Mouse (Mus musculus) A20 (cell line): ENCODE measurements at regions not wholly inside any gene's neighbourhood (a gene's known extent, or its start where the extent isn't known, plus 50 kb on each side); places are given as distances from the start of the nearest gene placed in this dataset.
A peak's percentile ranks its signal among the peaks of the same experiment; 100 is the strongest.

Experiments
- DNase-seq: peaks from one replicate; pipeline ENCODE4 v3.0.0-alpha.2; 2011; ENCODE audit warnings: low read depth, low spot score

DNA sequence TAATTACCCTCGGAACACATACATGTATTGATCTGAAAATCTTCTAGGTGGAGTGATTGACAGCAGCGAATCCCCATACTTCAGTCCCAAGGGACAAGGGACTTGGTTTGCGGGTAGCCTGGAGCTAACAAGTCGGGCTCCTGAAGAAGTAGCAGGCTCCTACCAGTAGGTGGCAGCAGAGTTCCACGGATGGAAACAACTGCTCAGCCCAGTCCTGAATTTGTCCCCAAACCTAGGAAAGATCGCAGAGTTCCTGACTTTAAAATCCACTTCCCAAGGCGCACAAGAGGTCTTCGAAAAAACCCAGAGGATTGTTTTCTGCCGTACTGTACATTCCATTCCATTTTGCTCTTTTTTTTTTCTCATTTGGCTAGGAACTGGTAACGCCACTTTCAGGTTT, 169.4 kb downstream of the Arrdc4 start:
- peak; percentile 65 for DNase-seq

DNA sequence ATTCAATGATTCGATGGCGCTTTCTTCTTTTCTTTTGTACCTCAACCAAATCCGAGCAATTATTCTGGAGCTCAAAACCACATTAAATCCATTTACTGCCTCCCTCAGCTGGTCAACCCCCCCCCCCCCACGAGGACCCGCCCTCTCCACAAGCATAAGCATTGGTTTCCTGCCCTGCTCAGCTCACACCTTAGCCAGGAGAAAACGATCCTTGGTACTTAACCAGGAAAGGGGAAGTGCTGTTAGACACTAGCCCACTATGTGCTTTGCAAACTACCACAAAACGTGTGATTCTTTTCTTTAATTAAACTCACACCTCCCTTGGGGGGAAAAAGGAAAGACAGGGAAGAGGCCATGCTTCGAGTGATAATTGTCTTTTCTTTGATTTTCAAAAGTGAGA, 169.8 kb downstream of the Arrdc4 start:
- no peak for DNase-seq

DNA sequence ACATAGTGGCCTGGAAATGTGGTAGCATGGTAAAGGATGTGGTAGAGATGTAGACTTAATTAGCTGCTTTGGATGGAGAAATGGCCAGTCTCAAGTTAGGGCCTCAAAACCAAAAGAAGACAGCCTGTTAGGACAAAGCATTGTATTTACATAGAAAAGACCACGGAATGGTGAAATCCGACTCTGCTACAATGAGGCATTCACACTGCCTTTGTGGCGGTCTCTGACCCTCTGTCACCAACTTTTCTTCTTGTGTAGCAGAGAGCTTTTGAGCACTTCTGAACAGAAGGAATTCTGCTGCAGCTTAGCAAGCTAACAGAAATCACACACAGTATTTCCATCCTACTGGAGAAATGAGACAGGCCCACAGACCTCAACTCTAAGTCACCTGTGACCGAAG, 177.7 kb downstream of the Arrdc4 start:
- no peak for DNase-seq

DNA sequence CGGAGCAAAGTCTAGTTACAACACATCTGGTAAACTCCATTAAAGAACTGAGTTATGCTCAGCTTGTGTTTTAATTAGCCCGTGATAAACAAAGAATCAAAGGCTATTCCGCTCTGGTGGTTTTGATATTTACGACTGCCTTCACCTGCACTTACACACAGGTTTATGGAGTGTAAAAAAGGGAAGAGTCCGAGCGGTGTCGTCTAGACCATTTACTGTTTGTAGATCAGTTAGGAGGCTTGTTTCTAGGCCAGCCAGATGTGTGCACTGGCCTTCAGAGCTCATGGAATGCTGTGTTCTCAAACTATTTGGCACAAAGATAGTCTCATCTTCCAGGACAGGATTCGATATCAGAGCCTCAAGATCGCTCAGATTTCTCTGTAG, 180.9 kb downstream of the Arrdc4 start:
- DNase-seq, result no peak

DNA sequence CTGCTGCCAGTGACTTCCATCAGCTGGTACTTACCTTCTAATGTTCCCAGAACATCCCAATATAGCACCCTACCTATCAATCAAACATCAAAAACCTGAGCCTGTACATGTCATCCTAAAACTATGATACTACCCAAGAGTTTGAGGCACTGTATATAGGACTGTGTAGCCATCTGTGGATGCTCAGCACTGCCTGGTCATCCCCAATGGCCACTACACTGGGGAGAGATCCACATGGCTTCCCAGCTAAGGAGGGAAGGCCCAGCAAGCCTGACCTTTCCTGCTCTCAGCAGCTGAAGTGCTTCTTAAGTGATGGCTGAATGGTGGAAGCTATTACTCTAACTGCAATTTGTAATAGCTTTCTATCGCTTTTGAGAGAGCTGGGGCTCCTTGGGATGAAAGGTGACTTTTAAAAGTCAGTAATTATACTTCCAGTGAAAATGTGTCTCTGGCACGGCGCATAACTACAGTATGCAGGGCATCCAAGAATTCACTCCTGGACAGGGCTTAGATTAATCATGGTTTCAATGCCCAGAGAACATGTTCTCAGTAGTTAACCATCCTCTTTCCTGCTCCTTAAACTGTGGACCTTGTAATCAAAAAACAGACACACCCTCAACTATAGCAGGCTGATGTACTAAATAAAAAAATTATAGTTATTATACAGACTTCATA, 181.5 kb downstream of the Arrdc4 start:
- DNase-seq, result no peak

DNA sequence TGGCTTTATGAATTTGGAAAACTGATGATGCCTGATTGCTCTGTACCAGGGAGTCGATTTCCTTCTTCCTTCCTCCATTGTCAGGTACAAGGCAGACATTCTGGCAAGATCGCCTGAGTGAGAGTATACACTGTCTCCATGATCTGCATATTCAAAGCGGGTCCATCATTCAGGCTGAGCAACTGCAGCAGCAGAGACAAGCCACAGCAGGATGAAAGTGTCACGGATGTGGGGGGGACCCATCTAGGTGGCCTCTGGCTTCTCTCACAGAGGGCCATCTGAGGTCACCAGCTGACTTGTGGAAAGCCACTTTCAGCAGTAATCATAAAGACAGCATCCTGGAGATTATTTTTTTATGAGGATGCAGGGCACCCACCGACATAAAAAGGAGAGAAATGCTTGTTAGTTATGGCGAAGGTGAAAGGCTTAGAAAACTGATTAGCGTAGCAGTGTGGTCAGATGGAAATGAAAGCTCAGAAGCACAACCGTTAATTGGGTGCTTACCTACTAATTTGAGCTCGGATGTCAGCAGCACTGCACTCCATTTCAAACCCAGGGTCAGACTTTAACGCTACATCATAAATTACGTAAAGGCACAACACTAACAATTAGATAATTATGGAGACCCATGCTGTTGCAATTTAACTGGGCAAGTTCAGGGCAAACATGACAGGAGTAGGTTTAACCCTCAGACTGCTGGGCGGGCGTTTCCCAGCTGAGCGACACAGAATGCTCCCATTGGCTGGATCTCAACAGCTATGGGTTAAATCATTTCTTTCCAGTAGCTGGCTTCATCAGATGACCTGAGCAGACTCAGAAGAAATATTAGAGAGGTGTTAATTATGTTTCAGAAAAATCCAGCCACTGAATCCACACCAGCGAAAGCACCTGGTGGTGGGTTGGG, 189.3 kb downstream of the Arrdc4 start:
- no peak for DNase-seq

DNA sequence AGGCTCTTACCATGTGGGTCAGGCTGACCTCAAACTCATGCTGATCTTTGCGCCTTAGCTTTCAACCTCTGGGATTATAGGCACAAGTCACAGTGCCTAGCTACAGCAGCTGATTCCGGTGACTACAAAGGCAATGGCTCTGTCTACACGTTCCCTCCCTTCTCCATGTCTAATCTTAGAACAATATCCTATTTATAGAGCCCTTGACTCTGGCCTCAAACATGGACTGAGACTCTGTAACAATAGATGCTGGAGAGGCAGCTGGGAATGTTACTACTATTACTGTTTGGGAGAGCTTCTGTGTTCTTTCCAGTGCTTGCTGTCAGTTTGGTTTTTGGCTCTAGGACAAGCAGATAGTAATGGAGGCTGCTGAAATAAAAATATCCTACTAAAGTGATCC, 198.7 kb downstream of the Arrdc4 start:
- no peak for DNase-seq

DNA sequence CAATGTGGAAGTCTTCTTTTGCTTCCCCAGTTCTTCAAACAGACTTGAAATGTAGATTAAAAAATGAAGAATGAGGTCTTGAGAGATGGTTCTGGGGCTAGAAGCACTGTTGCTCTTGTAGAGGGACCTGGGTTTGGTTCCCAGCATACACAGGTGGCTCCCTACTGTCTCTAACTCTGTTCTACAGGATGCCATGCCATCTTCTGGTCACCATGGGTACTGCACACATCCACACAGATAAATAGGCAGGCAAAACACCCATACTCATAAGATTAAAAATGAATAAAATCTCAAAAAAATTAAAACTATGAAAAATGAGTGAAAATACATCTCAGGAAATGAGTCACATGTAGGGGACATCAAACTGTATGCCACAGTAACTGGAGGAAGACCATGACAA, 200.9 kb downstream of the Arrdc4 start:
- peak; percentile 1 for DNase-seq

DNA sequence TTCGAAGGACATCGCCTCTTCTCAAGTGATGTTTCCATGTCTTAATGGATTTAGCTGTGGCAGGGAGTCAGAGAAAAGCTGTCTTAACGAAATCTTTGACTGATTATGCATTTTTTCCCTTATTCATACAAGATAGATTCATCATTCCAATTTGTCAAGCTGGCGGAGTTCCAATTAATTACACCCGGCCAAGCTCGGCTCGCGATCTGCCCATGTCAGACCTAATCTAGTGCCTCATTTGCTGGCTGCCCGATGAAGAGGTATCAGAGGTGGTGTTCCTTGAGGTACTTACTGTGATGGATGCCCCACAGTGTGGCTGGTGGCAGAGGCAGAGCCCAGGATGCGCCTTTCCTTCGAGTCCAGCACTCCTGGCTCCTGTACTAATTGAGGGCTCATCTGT, 204.9 kb downstream of the Arrdc4 start:
- DNase-seq, result no peak

DNA sequence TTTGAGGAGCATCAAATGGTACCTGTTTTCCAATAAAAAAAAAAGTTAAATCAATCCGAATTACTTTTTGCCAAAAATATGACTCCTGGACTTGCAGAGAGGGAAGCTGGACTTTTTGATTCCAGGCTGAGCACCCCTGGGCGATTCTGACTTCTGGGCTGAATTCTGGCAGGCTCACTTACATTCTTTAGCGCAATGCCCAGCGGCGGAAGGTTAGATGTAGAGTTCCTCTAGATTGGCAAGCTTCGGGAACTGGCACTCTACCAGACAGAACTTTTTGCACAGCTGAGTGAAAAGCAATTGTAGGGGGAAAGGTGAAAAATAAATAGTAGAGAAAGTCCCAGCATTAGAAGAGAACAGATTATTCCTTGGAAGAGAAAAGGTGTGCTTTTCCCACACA, 235.5 kb downstream of the Fam169b start:
- no peak for DNase-seq

DNA sequence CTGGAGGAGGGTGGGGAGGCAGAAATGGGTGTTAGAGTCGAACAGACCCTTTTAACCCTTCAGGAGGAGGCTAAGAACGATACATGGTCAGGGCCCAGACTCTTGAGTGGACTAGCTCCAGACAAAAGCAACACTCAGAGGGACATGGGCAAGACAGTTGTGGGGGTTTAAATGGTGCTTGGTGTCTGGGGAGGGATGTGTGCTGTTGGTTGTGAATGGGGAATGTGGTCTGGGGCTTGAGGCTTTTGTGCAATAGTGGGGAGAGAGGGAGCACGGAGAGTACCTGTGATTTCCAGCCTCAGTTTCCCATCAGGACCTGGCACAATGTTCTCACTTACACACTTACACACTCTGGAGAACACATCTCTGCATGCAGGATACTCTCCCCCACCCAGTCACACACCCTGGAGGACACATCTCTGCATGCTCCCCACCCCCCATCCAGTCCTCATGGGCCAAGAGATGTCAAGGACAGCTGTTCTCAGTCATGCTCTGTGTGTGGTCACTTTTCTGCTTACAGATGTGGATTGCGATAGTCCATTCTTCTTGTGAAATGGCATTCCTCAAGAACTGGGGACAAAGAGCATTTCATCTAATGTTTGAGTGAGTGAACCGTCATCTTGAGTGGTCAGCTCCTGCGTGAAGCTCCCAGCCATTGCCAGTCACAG, 217.6 kb downstream of the Fam169b start:
- no peak for DNase-seq

DNA sequence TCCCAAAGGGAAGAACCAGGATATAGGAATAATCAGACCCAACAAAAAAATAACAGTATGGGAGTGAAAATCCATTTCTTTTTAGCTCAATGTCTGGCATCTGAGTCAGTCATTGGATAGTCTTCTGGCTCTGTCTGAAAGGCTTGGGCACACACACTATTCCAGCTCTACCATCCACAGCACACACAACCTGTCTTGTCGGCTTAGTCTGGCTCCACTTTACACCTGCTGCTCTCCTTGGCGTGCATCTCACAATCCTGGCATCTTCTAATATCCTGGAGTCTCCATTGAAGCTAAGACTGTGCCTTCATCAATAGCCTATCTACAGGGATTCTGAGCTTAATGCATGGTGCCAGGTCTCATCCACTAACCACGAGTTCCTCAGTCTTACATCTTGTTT, 213.0 kb downstream of the Fam169b start:
- DNase-seq, result no peak

DNA sequence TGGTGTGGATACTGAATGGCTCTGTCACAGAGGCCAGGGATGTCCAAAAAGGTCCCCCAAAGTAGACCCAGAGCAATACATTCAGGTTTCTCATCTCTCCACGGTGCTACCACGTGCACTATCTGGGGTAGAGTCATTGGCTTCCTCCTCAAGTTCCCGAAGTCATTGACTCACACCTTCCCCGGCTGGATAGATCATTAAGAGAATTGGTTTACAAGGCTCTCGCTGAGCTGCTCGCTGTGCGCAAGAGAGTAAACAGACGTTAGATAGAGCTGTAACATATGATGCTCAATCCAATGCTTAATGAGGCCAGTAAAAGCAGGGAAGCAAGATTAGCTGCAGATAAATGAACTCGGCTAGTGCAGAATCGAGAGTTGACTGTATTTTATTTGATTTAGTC, 208.9 kb downstream of the Fam169b start:
- no peak for DNase-seq

DNA sequence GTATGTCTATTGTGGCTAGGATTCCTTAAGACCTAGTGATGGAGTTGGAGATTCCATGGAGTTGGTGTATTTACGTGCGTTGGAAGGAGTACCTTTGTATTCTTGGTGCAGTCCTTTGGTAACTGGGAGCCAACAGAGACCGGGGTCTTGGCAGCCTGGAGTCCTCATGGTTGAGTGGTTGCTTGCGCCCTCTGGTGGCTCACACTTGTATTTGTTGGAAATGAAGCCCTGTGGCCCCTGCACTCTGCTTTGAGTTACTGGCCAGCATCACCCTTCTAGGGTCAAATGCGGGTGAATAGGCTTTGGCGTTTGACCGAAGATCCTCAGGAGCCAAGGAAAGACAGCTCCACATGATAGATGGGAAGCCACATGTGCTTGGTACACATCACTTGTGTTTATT, 207.1 kb downstream of the Fam169b start:
- peak; percentile 58 for DNase-seq

DNA sequence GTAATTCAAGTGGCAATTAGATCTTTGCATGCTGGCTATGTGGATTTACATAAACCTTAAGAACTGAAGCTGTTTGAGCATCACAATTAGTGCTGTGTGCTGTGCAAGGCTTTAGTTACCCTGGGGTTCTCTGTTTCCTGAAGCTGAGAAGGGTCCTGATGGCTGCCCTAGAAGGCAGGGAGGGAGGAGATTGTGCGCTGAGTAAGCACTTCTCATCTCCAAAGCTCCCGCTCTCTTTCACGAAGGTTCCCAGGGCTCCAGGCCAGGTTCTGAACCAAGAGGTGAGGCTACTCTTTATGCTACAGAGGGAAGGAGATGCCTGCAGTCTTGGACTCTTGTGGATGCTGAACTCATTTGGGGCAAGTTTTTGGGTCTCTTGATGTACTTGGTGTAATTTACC, 206.7 kb downstream of the Fam169b start:
- DNase-seq, result no peak

DNA sequence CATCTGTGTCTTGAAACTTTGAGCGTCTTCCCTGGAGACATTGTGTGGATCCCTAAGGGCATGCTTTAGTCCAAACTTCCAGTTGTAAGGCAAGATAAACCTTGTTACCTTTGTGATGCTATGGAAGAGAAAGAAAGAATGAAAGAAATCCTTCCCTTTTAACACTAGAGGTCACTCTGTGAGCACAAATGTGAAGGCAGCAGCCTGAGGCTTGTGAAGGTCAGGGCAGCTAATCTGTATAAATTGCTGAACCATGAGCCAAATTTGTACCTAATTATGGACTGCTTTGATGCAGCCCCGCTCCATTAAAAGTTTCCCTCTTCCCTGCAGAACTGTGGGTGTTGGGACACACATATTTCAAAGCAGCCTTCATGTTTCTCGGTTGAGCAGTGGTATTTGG, 204.4 kb downstream of the Fam169b start:
- DNase-seq, result peak; percentile 17

DNA sequence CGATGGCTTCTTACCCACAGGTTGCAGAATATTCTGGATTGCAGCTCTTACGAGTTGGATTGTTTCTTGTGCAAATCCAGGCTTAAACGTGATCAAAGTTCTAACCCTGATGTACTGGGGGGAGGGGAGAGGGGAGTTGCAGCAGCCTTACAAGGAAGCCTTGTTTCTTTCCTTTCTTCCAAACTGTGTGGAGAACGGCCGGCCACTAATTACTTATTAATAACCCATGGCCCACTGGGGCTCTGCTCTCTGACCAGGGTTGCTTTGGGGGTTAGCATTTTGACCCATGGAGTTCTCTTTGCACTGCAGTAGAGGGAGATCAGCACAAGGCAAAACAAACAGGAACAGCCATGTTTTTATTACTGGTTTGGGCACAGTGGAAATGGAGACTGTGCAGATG, 199.2 kb downstream of the Fam169b start:
- DNase-seq, result no peak

DNA sequence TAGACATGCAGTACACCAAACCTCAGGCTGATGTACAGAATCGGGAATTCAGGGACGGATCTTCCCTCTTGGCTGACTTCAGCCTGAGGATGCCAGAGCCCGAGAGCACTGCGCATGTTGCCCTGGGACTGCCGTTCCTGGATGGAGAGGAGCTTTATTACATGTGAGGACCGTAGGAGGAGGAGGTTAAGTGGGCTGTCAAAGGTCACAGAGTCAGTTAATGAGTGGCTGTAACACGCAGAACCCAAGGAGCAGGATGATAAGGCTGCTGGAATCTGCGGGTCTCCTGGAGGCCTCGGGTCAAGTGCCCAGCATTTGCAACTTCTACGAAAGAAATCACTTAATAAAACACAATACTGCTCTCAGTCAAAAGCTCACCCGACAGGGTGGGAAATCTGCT, 197.3 kb downstream of the Fam169b start:
- no peak for DNase-seq

DNA sequence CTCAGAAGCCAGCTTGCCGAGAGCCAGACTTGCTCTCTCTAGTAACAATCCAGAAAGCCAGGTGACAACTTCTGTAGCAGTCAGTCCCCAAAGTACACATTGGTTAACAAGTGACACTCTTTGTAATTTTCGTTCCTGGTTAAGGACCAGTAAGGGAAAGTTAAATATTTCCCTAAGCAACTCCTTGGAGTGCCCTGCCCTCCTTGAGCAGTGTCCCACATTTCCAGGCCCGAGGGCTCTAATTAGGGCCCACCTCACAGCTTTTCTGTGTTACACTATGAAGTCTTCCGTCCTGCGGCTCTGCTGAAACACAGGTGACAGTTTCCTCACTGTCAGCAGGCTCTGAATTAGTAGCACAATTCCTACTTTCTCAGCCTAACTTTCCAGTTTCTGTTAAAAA, 194.9 kb downstream of the Fam169b start:
- DNase-seq, result no peak

DNA sequence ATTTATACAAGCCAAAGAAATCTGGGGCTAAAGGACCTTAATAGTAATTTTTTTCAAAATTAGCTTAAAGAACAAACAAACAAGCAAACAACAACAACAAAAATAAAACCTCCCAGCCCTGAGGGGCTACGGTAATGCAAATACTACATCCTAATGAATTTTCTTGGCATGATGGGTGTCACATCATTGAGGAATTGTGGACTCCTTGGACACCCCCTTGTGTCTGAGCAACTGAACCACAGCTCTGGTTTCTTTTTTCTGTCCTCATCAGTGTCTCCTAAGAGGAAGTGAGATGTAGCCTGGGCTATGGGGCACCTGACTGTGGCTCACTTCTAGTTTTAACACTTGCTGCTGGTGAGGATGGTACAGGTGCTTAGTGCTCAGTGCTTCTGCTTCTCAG, 184.2 kb downstream of the Fam169b start:
- peak; percentile 39 for DNase-seq

DNA sequence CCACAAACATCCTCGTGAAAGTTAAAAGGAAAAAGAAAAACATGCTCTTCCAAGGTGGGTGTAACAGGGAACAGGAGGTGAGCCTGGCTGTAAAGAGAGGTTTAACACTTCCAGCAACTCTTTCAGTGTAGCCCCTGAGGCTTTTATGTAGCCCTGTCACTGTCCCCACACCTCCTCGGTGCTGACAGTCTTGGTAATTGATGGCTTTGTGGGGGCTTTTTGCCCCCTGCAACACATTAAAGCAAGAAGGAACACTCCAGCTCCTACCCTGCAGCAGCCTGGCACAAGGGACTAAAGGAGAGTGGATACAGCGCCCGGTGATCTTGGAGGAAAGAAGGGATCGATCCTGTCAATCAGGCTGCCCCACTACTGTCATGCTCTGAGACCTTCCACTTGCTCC, 181.8 kb downstream of the Fam169b start:
- no peak for DNase-seq

DNA sequence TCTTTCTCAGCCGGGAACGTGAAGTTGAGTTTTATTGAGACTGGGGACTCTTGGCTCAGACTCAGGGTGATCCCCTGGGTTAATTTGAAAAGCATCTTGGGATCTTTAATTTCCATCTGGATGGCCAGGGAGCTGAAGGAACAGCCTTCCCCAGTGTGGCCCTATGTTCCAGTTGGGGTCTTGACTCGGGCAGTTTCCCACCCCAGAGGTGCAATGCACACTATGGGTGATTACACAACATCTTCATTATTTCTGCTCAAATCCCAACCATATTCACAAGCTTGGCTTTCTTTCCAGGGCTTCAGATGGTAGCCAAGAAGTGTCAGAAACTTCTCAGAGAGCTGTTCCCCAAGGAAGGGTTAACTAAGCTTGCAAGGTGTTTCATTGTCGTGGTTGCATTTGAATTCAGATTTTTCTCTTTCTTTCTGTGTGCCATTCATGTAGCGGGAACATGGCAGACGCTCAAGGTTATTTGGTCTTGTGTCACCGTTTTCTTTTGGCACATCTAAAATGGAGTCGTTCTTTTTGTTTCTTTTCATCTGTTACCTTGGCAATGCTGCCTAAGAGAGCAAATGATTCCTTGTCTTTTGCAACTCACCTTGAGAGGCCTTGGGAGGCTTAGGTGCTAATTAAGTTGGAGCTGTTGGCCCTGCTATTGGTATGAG, 179.5 kb downstream of the Fam169b start:
- no peak for DNase-seq
